Mouse (Mus musculus): Measurements from ENCODE around the gene Rin2.

GRCm38 (mm10) chr2:145737196-145737595 lies 62.2 kb downstream of the Rin2 start:
- TF ChIP-seq CTCF (IDR thresholded peaks at IDR 0.05; ENCODE audit: low read depth, low read length) (no peak), EP300 (IDR thresholded peaks at IDR 0.05; ENCODE audit: insufficient read depth, low read depth, low read length) (no peak), POLR2A (IDR thresholded peaks at IDR 0.05; ENCODE audit: insufficient read depth, low read length) (no peak)

Data from ES-Bruce4 (cell line).